Mouse (Mus musculus) CH12.LX (cell line): ENCODE data around the gene Mrps35.

Source experiments
- CTCF ChIP-seq, 2 experiments: IDR thresholded peaks in 1 of 2; conservative IDR thresholded peaks in 1 of 2; 2 replicates each; pipeline ENCODE4 v1.5.1; 2011 to 2012; ENCODE audit warnings: low read depth in 2 of 2, low read length in 2 of 2, improper control_type of control experiment in 1 of 2, inconsistent platforms in 1 of 2, mild to moderate bottlenecking in 1 of 2, moderate library complexity in 1 of 2
- GABPA ChIP-seq: IDR thresholded peaks from 2 replicates; pipeline ENCODE4 v1.6.1; 2012; ENCODE audit warnings: low read depth, low read length, improper control_type of control experiment, inconsistent platforms; ENCODE audit not compliant: insufficient replicate concordance
- MAX ChIP-seq: IDR thresholded peaks from 2 replicates; pipeline ENCODE4 v1.6.1; 2011; ENCODE audit warnings: low read length, improper control_type of control experiment
- MAZ ChIP-seq: IDR thresholded peaks from 2 replicates; pipeline ENCODE4 v1.6.1; 2012; ENCODE audit warnings: low read depth, mild to moderate bottlenecking, inconsistent platforms, low read length, improper control_type of control experiment, moderate library complexity
- NELFE ChIP-seq: IDR thresholded peaks from 2 replicates; pipeline ENCODE4 v1.6.1; 2011; ENCODE audit warnings: low read depth, low read length, improper control_type of control experiment
- NRF1 ChIP-seq: IDR thresholded peaks from 2 replicates; pipeline ENCODE4 v1.6.1; 2014; ENCODE audit warnings: low read depth, mild to moderate bottlenecking, inconsistent platforms, low read length, improper control_type of control experiment, moderate library complexity
- PAX5 ChIP-seq: IDR thresholded peaks from 2 replicates; pipeline ENCODE4 v1.6.1; 2012; ENCODE audit warnings: low read length, inconsistent platforms, mixed read lengths
- POLR2A ChIP-seq: IDR thresholded peaks from 2 replicates; pipeline ENCODE4 v1.6.1; 2011; ENCODE audit warnings: low read depth, mild to moderate bottlenecking, improper control_type of control experiment, low read length

DNA sequence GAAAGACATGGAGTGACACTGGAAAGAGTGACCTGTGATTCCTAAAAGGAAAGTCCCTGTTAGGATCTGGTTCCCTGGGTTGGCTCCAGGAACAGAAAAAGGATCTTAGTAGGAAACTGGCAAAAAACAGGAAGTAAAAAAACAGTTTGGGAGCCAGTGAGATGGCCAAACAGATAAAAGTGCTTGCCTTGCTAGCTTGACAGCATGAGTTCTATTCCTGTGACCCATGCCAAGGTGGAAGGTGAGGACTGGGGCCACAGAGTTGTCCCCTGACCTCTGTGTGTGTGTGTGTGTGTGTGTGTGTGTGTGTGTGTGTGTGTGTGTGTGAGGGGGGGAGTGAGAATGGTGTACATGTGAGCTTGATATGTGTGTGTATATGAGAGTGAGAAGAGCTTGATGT lies 19.0 kb upstream of the Mrps35 start:
- TF ChIP-seq MAX, result no peak
- TF ChIP-seq NRF1, result no peak
- no peak for TF ChIP-seq POLR2A
- no peak for TF ChIP-seq GABPA
- no peak for TF ChIP-seq NELFE
- TF ChIP-seq PAX5, result no peak
- no peak for TF ChIP-seq MAZ
- TF ChIP-seq CTCF (conservative IDR thresholded peaks at IDR 0.05 in 1 of 2, IDR thresholded peaks at IDR 0.05 in 1 of 2; ENCODE audit: low read depth in 2 of 2, low read length in 2 of 2), result no peak
